Mouse (Mus musculus) stomach, embryonic 14.5 days (tissue): ENCODE data around the gene Ltc4s. TPM values are rescaled to one million over a fixed set of nuclear protein-coding genes. Genes with fewer than 3 reads are reported as not detected.

ENCODE experiments used
- ATAC-seq: fragments of 200-750 bp; cut with Nextera tagmentation; 2 replicates; pipeline ENCODE4 v1.8.0; 2017; ENCODE audit warnings: low read depth, moderate TSS enrichment; ENCODE audit not compliant: insufficient number of reproducible peaks, insufficient read depth, low FRiP score
- H3K27ac ChIP-seq: fragments of 300-500 bp; sonication (generic); 2 replicates; pipeline ENCODE4 v1.5.1; 2014; ENCODE audit warnings: mild to moderate bottlenecking, low read length, moderate library complexity, mixed read lengths
- H3K27me3 ChIP-seq: fragments of 300-500 bp; sonication (generic); 2 replicates; pipeline ENCODE4 v1.6.1; 2014; ENCODE audit warnings: low read length, control low read depth, mixed read lengths; ENCODE audit not compliant: control insufficient read depth, insufficient read depth
- H3K36me3 ChIP-seq: fragments of 300-500 bp; sonication (generic); 2 replicates; pipeline ENCODE4 v1.6.1; 2014; ENCODE audit warnings: mild to moderate bottlenecking, control low read depth, low read length, moderate library complexity, mixed read lengths; ENCODE audit not compliant: control insufficient read depth, insufficient read depth
- H3K4me1 ChIP-seq: fragments of 300-500 bp; sonication (generic); 2 replicates; pipeline ENCODE4 v1.6.1; 2014; ENCODE audit warnings: low read length, control low read depth, mixed read lengths; ENCODE audit not compliant: control insufficient read depth, insufficient read depth
- H3K4me2 ChIP-seq: fragments of 300-500 bp; sonication (generic); replicated peaks from 2 replicates; pipeline ENCODE4 v1.6.1; 2014; ENCODE audit warnings: low read depth, low read length, control low read depth
- H3K4me3 ChIP-seq: fragments of 300-500 bp; sonication (generic); 2 replicates; pipeline ENCODE4 v1.5.1; 2014; ENCODE audit warnings: low read depth, low read length, control low read depth
- H3K9ac ChIP-seq: fragments of 300-500 bp; sonication (generic); replicated peaks from 2 replicates; pipeline ENCODE4 v1.6.1; 2014; ENCODE audit warnings: low read depth, mild to moderate bottlenecking, control low read depth, low read length, moderate library complexity, mixed read lengths
- H3K9me3 ChIP-seq: fragments of 300-500 bp; sonication (generic); 2 replicates; pipeline ENCODE4 v1.6.1; 2016; ENCODE audit warnings: low read depth, low read length, control low read depth; ENCODE audit not compliant: control insufficient read depth
- WGBS: fragments of 180-500 bp; shearing (Covaris S2); extraction: QIAGEN DNeasy Blood & Tissue Kit; methylation state at CpG from one replicate; pipeline ENCODE4 v1.1.7; 2014; 5-methylcytosine and 5-hydroxymethylcytosine counted together
- polyA plus RNA-seq: library from polyadenylated mRNA; unstranded; fragments of >200 nt; fragmentation: Nextera tagmentation; extraction: Ambion mirVana; gene quantifications from 2 replicates; pipeline ENCODE4 v1.2.1, GENCODE M21; 2014

The Ltc4s gene
- polyA plus RNA-seq, 1 experiment from 2014 or later = 3.9 TPM

GRCm38 (mm10) chr11:50240235-50240911 lies 2.0 kb upstream of the Ltc4s start:
- no peak overlapping the region for H3K4me2 ChIP-seq
- peaks cover 6% of the 10 kb centered on the region; the same call in 1 of the 2 replicates for H3K27me3 ChIP-seq
- H3K9me3 ChIP-seq = no peaks in the 10 kb centered on the region
- H3K9ac ChIP-seq = no peak overlapping the region
- no peak overlapping the region for H3K4me3 ChIP-seq
- 91% methylated on average over 7 of the region's 7 CpGs for WGBS
- ATAC-seq = no peak
- no peak overlapping the region for H3K27ac ChIP-seq
- H3K4me1 ChIP-seq = 0 out of 2 replicates have a peak, but pooled peaks cover 8% of the 10 kb centered on the region
- H3K36me3 ChIP-seq = no peaks in the 10 kb centered on the region; the same call in 1 of the 2 replicates

- WGBS = 90% methylated on average over 9 of the region's 9 CpGs
- Histone ChIP-seq H3K4me2 (no peak overlapping the region), H3K27me3 (peaks cover 6% of the 10 kb centered on the region; the same call in 1 of the 2 replicates), H3K9me3 (no peaks in the 10 kb centered on the region), H3K9ac (no peak overlapping the region), H3K4me3 (no peak overlapping the region), H3K27ac (no peak overlapping the region), H3K36me3 (peaks cover 9% of the 10 kb centered on the region), H3K4me1 (0 out of 2 replicates have a peak, but pooled peaks cover 8% of the 10 kb centered on the region)
- no peak for ATAC-seq
These were observed 690 bp upstream of the Ltc4s start for GRCm38 (mm10) chr11:50238821-50239791.

GRCm38 (mm10) chr11:50236937-50237835 lies 1.2 kb downstream of the Ltc4s start:
- Histone ChIP-seq H3K36me3 (peaks cover 28% of the 10 kb centered on the region), H3K4me3 (peak overlapping the region; percentile 49), H3K4me2 (peak overlapping the region; percentile 87), H3K4me1 (0 out of 2 replicates have a peak, but pooled peaks cover 8% of the 10 kb centered on the region), H3K27me3 (peaks cover 6% of the 10 kb centered on the region; the same call in 1 of the 2 replicates), H3K27ac (no peak overlapping the region), H3K9me3 (no peaks in the 10 kb centered on the region), H3K9ac (peak overlapping the region; percentile 45; the same call in 1 of the 2 replicates)
- ATAC-seq = peak; percentile 34
- 1% methylated on average over 66 of the region's 66 CpGs for WGBS

GRCm38 (mm10) chr11:50236540-50236936 lies 1.9 kb downstream of the Ltc4s start:
- Histone ChIP-seq H3K4me2 (peak overlapping the region; percentile 87), H3K4me1 (0 out of 2 replicates have a peak, but pooled peaks cover 8% of the 10 kb centered on the region), H3K27me3 (peaks cover 6% of the 10 kb centered on the region; the same call in 1 of the 2 replicates), H3K4me3 (peak overlapping the region; percentile 49), H3K27ac (no peak overlapping the region), H3K9ac (peak overlapping the region; percentile 45; the same call in 1 of the 2 replicates), H3K36me3 (peaks cover 30% of the 10 kb centered on the region), H3K9me3 (no peaks in the 10 kb centered on the region)
- peak; percentile 95 for ATAC-seq
- WGBS = under 1% methylated on average over 25 of the region's 27 CpGs

- H3K4me1 ChIP-seq = peaks cover 10% of the 10 kb centered on the region; the same call in 1 of the 2 replicates
- ATAC-seq = no peak
- no peak overlapping the region for H3K27ac ChIP-seq
- H3K9me3 ChIP-seq = no peaks in the 10 kb centered on the region
- peaks cover 30% of the 10 kb centered on the region for H3K36me3 ChIP-seq
- H3K4me2 ChIP-seq = no peak overlapping the region
- 94% methylated on average over 23 of the region's 25 CpGs for WGBS
- peaks cover 6% of the 10 kb centered on the region; the same call in 1 of the 2 replicates for H3K27me3 ChIP-seq
- H3K4me3 ChIP-seq = no peak overlapping the region
- no peak overlapping the region for H3K9ac ChIP-seq
These were observed 3.8 kb downstream of the Ltc4s start for GRCm38 (mm10) chr11:50234606-50235005.

GRCm38 (mm10) chr11:50233993-50234392 lies 4.4 kb downstream of the Ltc4s start:
- Histone ChIP-seq H3K9me3 (no peaks in the 10 kb centered on the region), H3K4me3 (no peak overlapping the region), H3K4me2 (no peak overlapping the region), H3K27me3 (peaks cover 6% of the 10 kb centered on the region; the same call in 1 of the 2 replicates), H3K36me3 (peaks cover 30% of the 10 kb centered on the region), H3K9ac (no peak overlapping the region), H3K4me1 (peaks cover 14% of the 10 kb centered on the region), H3K27ac (no peak overlapping the region)
- no peak for ATAC-seq
- WGBS = 87% methylated on average over 11 of the region's 11 CpGs

- Histone ChIP-seq H3K27me3 (peaks cover 6% of the 10 kb centered on the region; the same call in 1 of the 2 replicates), H3K36me3 (peaks cover 30% of the 10 kb centered on the region), H3K9ac (no peak overlapping the region), H3K4me2 (no peak overlapping the region), H3K9me3 (no peaks in the 10 kb centered on the region), H3K27ac (no peak overlapping the region), H3K4me1 (peaks cover 18% of the 10 kb centered on the region), H3K4me3 (no peak overlapping the region)
- WGBS = 92% methylated on average over 13 of the region's 13 CpGs
- ATAC-seq = no peak
These were observed 5.4 kb downstream of the Ltc4s start for GRCm38 (mm10) chr11:50233022-50233421.
